Mouse (Mus musculus): ENCODE measurements around the gene Zfp362. TPM values are rescaled to one million over a fixed set of nuclear protein-coding genes. Genes with fewer than 3 reads are reported as not detected.
A peak's percentile ranks its signal among the peaks of the same experiment; 100 is the strongest.

Zfp362 gene
- polyA plus RNA-seq, 1 experiment from 2014 or later, result 5.4 TPM

GRCm38 (mm10) chr4:128804426-128805149 lies 1.3 kb downstream of the Zfp362 start:
- H3K4me2 ChIP-seq (ENCODE audit: low read depth, low read length), result peak overlapping the region; percentile 99
- 10% methylated on average over 6 of the region's 6 CpGs for WGBS (ENCODE audit: insufficient replicate concordance)
- TF ChIP-seq CTCF (IDR thresholded peaks at IDR 0.05; ENCODE audit: low read depth) (no peak), EP300 (IDR thresholded peaks at IDR 0.05; ENCODE audit: low read depth) (no peak)
- H3K27me3 ChIP-seq (ENCODE audit: insufficient read depth, low read length), result no peaks in the 10 kb centered on the region
- H3K27ac ChIP-seq (ENCODE audit: low read depth), result peak overlapping the region; percentile 97
- no peaks in the 10 kb centered on the region for H3K36me3 ChIP-seq (replicated peaks; ENCODE audit: insufficient read depth, low read length)
- H3K9me3 ChIP-seq (ENCODE audit: low read length), result no peaks in the 10 kb centered on the region
- no peak for DNase-seq
- H3K4me3 ChIP-seq (ENCODE audit: low read depth, low read length), result peak overlapping the region; percentile 64
- no peak for ATAC-seq
- peak overlapping the region; percentile 98 for H3K9ac ChIP-seq (replicated peaks)
- H3K4me1 ChIP-seq (ENCODE audit: insufficient read depth), result peaks cover 25% of the 10 kb centered on the region

GRCm38 (mm10) chr4:128803569-128803968 lies 2.3 kb downstream of the Zfp362 start:
- Histone ChIP-seq H3K4me2 (ENCODE audit: low read depth, low read length) (0 out of 2 replicates have a peak overlapping the region, but pooled peaks have one; percentile 99), H3K9me3 (ENCODE audit: low read length) (no peaks in the 10 kb centered on the region), H3K4me3 (ENCODE audit: low read depth, low read length) (no peak overlapping the region), H3K36me3 (replicated peaks; ENCODE audit: insufficient read depth, low read length) (no peaks in the 10 kb centered on the region), H3K9ac (replicated peaks) (no peak overlapping the region), H3K4me1 (ENCODE audit: insufficient read depth) (peaks cover 25% of the 10 kb centered on the region), H3K27ac (ENCODE audit: low read depth) (0 out of 2 replicates have a peak overlapping the region, but pooled peaks have one; percentile 7), H3K27me3 (ENCODE audit: insufficient read depth, low read length) (no peaks in the 10 kb centered on the region)
- TF ChIP-seq EP300 (IDR thresholded peaks at IDR 0.05; ENCODE audit: low read depth), result no peak
- TF ChIP-seq CTCF (IDR thresholded peaks at IDR 0.05; ENCODE audit: low read depth), result no peak
- DNase-seq (no peak), ATAC-seq (no peak)
- WGBS (ENCODE audit: insufficient replicate concordance), result 72% methylated on average over 5 of the region's 5 CpGs

GRCm38 (mm10) chr4:128801675-128802465 lies 4.0 kb downstream of the Zfp362 start:
- TF ChIP-seq EP300 (IDR thresholded peaks at IDR 0.05; ENCODE audit: low read depth), result no peak
- no peak for TF ChIP-seq CTCF (IDR thresholded peaks at IDR 0.05; ENCODE audit: low read depth)
- H3K9ac ChIP-seq (replicated peaks), result no peak overlapping the region
- DNase-seq (no peak), ATAC-seq (no peak)
- 53% methylated on average over 9 of the region's 9 CpGs for WGBS (ENCODE audit: insufficient replicate concordance)
- no peaks in the 10 kb centered on the region for H3K27me3 ChIP-seq (ENCODE audit: insufficient read depth, low read length)
- H3K4me3 ChIP-seq (ENCODE audit: low read depth, low read length), result no peak overlapping the region
- H3K36me3 ChIP-seq (replicated peaks; ENCODE audit: insufficient read depth, low read length), result no peaks in the 10 kb centered on the region
- peaks cover 25% of the 10 kb centered on the region for H3K4me1 ChIP-seq (ENCODE audit: insufficient read depth)
- no peak overlapping the region for H3K27ac ChIP-seq (ENCODE audit: low read depth)
- no peak overlapping the region for H3K4me2 ChIP-seq (ENCODE audit: low read depth, low read length)
- no peaks in the 10 kb centered on the region for H3K9me3 ChIP-seq (ENCODE audit: low read length)

- Histone ChIP-seq H3K4me1 (ENCODE audit: insufficient read depth) (peaks cover 18% of the 10 kb centered on the region), H3K4me2 (ENCODE audit: low read depth, low read length) (no peak overlapping the region), H3K27me3 (ENCODE audit: insufficient read depth, low read length) (no peaks in the 10 kb centered on the region), H3K9me3 (ENCODE audit: low read length) (no peaks in the 10 kb centered on the region), H3K27ac (ENCODE audit: low read depth) (no peak overlapping the region), H3K36me3 (replicated peaks; ENCODE audit: insufficient read depth, low read length) (no peaks in the 10 kb centered on the region), H3K9ac (replicated peaks) (no peak overlapping the region), H3K4me3 (ENCODE audit: low read depth, low read length) (no peak overlapping the region)
- 58% methylated on average over 8 of the region's 8 CpGs for WGBS (ENCODE audit: insufficient replicate concordance)
- TF ChIP-seq CTCF (IDR thresholded peaks at IDR 0.05; ENCODE audit: low read depth), result no peak
- no peak for TF ChIP-seq EP300 (IDR thresholded peaks at IDR 0.05; ENCODE audit: low read depth)
- DNase-seq (no peak), ATAC-seq (no peak)
Observed at GRCm38 (mm10) chr4:128796788-128797187, 9.1 kb downstream of the Zfp362 start.

- no peaks in the 10 kb centered on the region for H3K27me3 ChIP-seq (ENCODE audit: insufficient read depth, low read length)
- peaks cover 16% of the 10 kb centered on the region for H3K4me1 ChIP-seq (ENCODE audit: insufficient read depth)
- peak; percentile 36 for DNase-seq
- no peaks in the 10 kb centered on the region for H3K36me3 ChIP-seq (replicated peaks; ENCODE audit: insufficient read depth, low read length)
- WGBS (ENCODE audit: insufficient replicate concordance), result 10% methylated on average over 9 of the region's 9 CpGs
- no peak overlapping the region for H3K4me2 ChIP-seq (ENCODE audit: low read depth, low read length)
- H3K27ac ChIP-seq (ENCODE audit: low read depth), result no peak overlapping the region
- H3K9me3 ChIP-seq (ENCODE audit: low read length), result no peaks in the 10 kb centered on the region
- H3K4me3 ChIP-seq (ENCODE audit: low read depth, low read length), result no peak overlapping the region
- ATAC-seq, result no peak
- no peak for TF ChIP-seq CTCF (IDR thresholded peaks at IDR 0.05; ENCODE audit: low read depth)
- no peak for TF ChIP-seq EP300 (IDR thresholded peaks at IDR 0.05; ENCODE audit: low read depth)
- H3K9ac ChIP-seq (replicated peaks), result no peak overlapping the region
Observed at GRCm38 (mm10) chr4:128795596-128795995, 10.2 kb downstream of the Zfp362 start.

GRCm38 (mm10) chr4:128794198-128794597 lies 11.6 kb downstream of the Zfp362 start:
- Histone ChIP-seq H3K4me3 (ENCODE audit: low read depth, low read length) (no peak overlapping the region), H3K36me3 (replicated peaks; ENCODE audit: insufficient read depth, low read length) (no peaks in the 10 kb centered on the region; the same call in 1 of the 2 replicates), H3K9me3 (ENCODE audit: low read length) (no peaks in the 10 kb centered on the region), H3K27me3 (ENCODE audit: insufficient read depth, low read length) (no peaks in the 10 kb centered on the region), H3K4me2 (ENCODE audit: low read depth, low read length) (no peak overlapping the region), H3K27ac (ENCODE audit: low read depth) (no peak overlapping the region), H3K9ac (replicated peaks) (no peak overlapping the region), H3K4me1 (ENCODE audit: insufficient read depth) (peaks cover 18% of the 10 kb centered on the region)
- 72% methylated on average over 8 of the region's 8 CpGs for WGBS (ENCODE audit: insufficient replicate concordance)
- ATAC-seq, result peak; percentile 71
- DNase-seq, result peak; percentile 73
- TF ChIP-seq EP300 (IDR thresholded peaks at IDR 0.05; ENCODE audit: low read depth), result no peak
- TF ChIP-seq CTCF (IDR thresholded peaks at IDR 0.05; ENCODE audit: low read depth), result no peak
